Mouse (Mus musculus) forebrain, embryonic 10.5 days (tissue): ENCODE results near the gene Tln2. TPM values are rescaled to one million over a fixed set of nuclear protein-coding genes. Genes with fewer than 3 reads are reported as not detected.

Experiments
- DNase-seq: peaks from one replicate; pipeline ENCODE4 v3.0.0-alpha.2; 2017; ENCODE audit warnings: low spot score; ENCODE audit errors: extremely low spot score
- H3K27ac ChIP-seq: fragments of 300-500 bp; sonication (generic); 2 replicates; pipeline ENCODE4 v1.5.1; 2016; ENCODE audit warnings: mild to moderate bottlenecking
- H3K27me3 ChIP-seq: fragments of 300-500 bp; sonication (generic); 2 replicates; pipeline ENCODE4 v1.6.1; 2016; ENCODE audit warnings: mild to moderate bottlenecking; ENCODE audit not compliant: poor library complexity, severe bottlenecking
- H3K36me3 ChIP-seq: fragments of 300-500 bp; sonication (generic); replicated peaks from 2 replicates; pipeline ENCODE4 v1.6.1; 2016; ENCODE audit warnings: mild to moderate bottlenecking, moderate library complexity
- H3K4me1 ChIP-seq: fragments of 300-500 bp; sonication (generic); 2 replicates; pipeline ENCODE4 v1.6.1; 2016
- H3K4me3 ChIP-seq: fragments of 300-500 bp; sonication (generic); 2 replicates; pipeline ENCODE4 v1.5.1; 2016; ENCODE audit warnings: mild to moderate bottlenecking, moderate library complexity
- H3K9me3 ChIP-seq: fragments of 300-500 bp; sonication (generic); 2 replicates; pipeline ENCODE4 v1.6.1; 2016; ENCODE audit warnings: mild to moderate bottlenecking, moderate library complexity
- WGBS: fragments of 180-500 bp; shearing (Covaris S2); methylation state at CpG from one replicate; pipeline ENCODE4 v1.1.7; 2016; 5-methylcytosine and 5-hydroxymethylcytosine counted together
- polyA plus RNA-seq: library from polyadenylated mRNA; unstranded; fragments of >200 nt; fragmentation: Nextera tagmentation; extraction: Ambion mirVana; gene quantifications from 2 replicates; pipeline ENCODE4 v1.2.1, GENCODE M21; 2016

The Tln2 gene
- polyA plus RNA-seq, 1 experiment from 2014 or later = 30.0 TPM

- peaks cover 37% of the 10 kb centered on the region for H3K4me1 ChIP-seq
- no peak for DNase-seq
- 69% methylated on average over 17 of the region's 17 CpGs for WGBS
- H3K27me3 ChIP-seq = no peaks in the 10 kb centered on the region
- H3K9me3 ChIP-seq = no peaks in the 10 kb centered on the region
- 0 out of 2 replicates have a peak overlapping the region, but pooled peaks have one; percentile 6 for H3K27ac ChIP-seq
- H3K4me3 ChIP-seq = no peak overlapping the region
- H3K36me3 ChIP-seq = no peaks in the 10 kb centered on the region
Measured at GRCm38 (mm10) chr9:67539776-67540706, 19.5 kb downstream of the Tln2 start.

- H3K4me1 ChIP-seq = peaks cover 15% of the 10 kb centered on the region
- H3K27me3 ChIP-seq = no peaks in the 10 kb centered on the region
- WGBS = 79% methylated on average over 7 of the region's 7 CpGs
- no peak for DNase-seq
- H3K27ac ChIP-seq = peak overlapping the region; percentile 13; the same call in 1 of the 2 replicates
- H3K36me3 ChIP-seq = no peaks in the 10 kb centered on the region
- no peak overlapping the region for H3K4me3 ChIP-seq
- H3K9me3 ChIP-seq = no peaks in the 10 kb centered on the region
Measured at GRCm38 (mm10) chr9:67534420-67534819, 25.1 kb downstream of the Tln2 start.

- H3K4me3 ChIP-seq = no peak overlapping the region
- H3K9me3 ChIP-seq = no peaks in the 10 kb centered on the region
- no peak overlapping the region for H3K27ac ChIP-seq
- H3K27me3 ChIP-seq = no peaks in the 10 kb centered on the region
- H3K36me3 ChIP-seq = no peaks in the 10 kb centered on the region
- WGBS = 89% methylated on average over 5 of the region's 5 CpGs
- DNase-seq = no peak
- peaks cover 11% of the 10 kb centered on the region; the same call in 1 of the 2 replicates for H3K4me1 ChIP-seq
Measured at GRCm38 (mm10) chr9:67533260-67533659, 26.2 kb downstream of the Tln2 start.

- Histone ChIP-seq H3K36me3 (no peaks in the 10 kb centered on the region), H3K27ac (no peak overlapping the region), H3K9me3 (no peaks in the 10 kb centered on the region), H3K4me3 (no peak overlapping the region), H3K4me1 (peaks cover 11% of the 10 kb centered on the region; the same call in 1 of the 2 replicates), H3K27me3 (no peaks in the 10 kb centered on the region)
- 95% methylated on average over 1 of the region's 1 CpGs for WGBS
- DNase-seq = no peak
Measured at GRCm38 (mm10) chr9:67532631-67533030, 26.9 kb downstream of the Tln2 start.

GRCm38 (mm10) chr9:67529600-67529999 is 29.9 kb downstream of the Tln2 start:
- Histone ChIP-seq H3K4me3 (no peak overlapping the region), H3K9me3 (no peaks in the 10 kb centered on the region), H3K36me3 (no peaks in the 10 kb centered on the region), H3K4me1 (peaks cover 6% of the 10 kb centered on the region; the same call in 1 of the 2 replicates), H3K27ac (no peak overlapping the region), H3K27me3 (no peaks in the 10 kb centered on the region)
- 83% methylated on average over 5 of the region's 5 CpGs for WGBS
- no peak for DNase-seq

- 96% methylated on average over 2 of the region's 2 CpGs for WGBS
- H3K4me3 ChIP-seq = no peak overlapping the region
- H3K27ac ChIP-seq = no peak overlapping the region
- no peak for DNase-seq
- H3K27me3 ChIP-seq = no peaks in the 10 kb centered on the region
- H3K4me1 ChIP-seq = 0 out of 2 replicates have a peak, but pooled peaks cover 2% of the 10 kb centered on the region
- no peaks in the 10 kb centered on the region for H3K36me3 ChIP-seq
- H3K9me3 ChIP-seq = no peaks in the 10 kb centered on the region
Measured at GRCm38 (mm10) chr9:67527726-67528125, 31.8 kb downstream of the Tln2 start.

GRCm38 (mm10) chr9:67521736-67522135 is 37.8 kb downstream of the Tln2 start:
- 84% methylated on average over 4 of the region's 4 CpGs for WGBS
- Histone ChIP-seq H3K9me3 (no peaks in the 10 kb centered on the region), H3K27ac (no peak overlapping the region), H3K36me3 (no peaks in the 10 kb centered on the region), H3K27me3 (no peaks in the 10 kb centered on the region), H3K4me3 (no peak overlapping the region), H3K4me1 (peaks cover 30% of the 10 kb centered on the region)
- DNase-seq = no peak

GRCm38 (mm10) chr9:67509510-67509909 is 50.0 kb downstream of the Tln2 start:
- WGBS = 79% methylated on average over 3 of the region's 3 CpGs
- Histone ChIP-seq H3K4me3 (no peak overlapping the region), H3K4me1 (peaks cover 9% of the 10 kb centered on the region; the same call in 1 of the 2 replicates), H3K36me3 (peaks cover 6% of the 10 kb centered on the region; the same call in 1 of the 2 replicates), H3K27ac (no peak overlapping the region), H3K9me3 (no peaks in the 10 kb centered on the region), H3K27me3 (no peaks in the 10 kb centered on the region)
- no peak for DNase-seq

- Histone ChIP-seq H3K9me3 (no peaks in the 10 kb centered on the region), H3K27me3 (no peaks in the 10 kb centered on the region), H3K4me1 (peaks cover 5% of the 10 kb centered on the region; the same call in 1 of the 2 replicates), H3K4me3 (no peak overlapping the region), H3K36me3 (no peaks in the 10 kb centered on the region), H3K27ac (no peak overlapping the region)
- WGBS = 93% methylated on average over 8 of the region's 8 CpGs
- DNase-seq = no peak
Measured at GRCm38 (mm10) chr9:67504669-67505260, 54.7 kb downstream of the Tln2 start.

GRCm38 (mm10) chr9:67501801-67502200 is 57.7 kb downstream of the Tln2 start:
- Histone ChIP-seq H3K27ac (no peak overlapping the region), H3K4me3 (no peak overlapping the region), H3K4me1 (no peaks in the 10 kb centered on the region), H3K36me3 (no peaks in the 10 kb centered on the region), H3K9me3 (no peaks in the 10 kb centered on the region), H3K27me3 (no peaks in the 10 kb centered on the region)
- DNase-seq = no peak
- 93% methylated on average over 1 of the region's 1 CpGs for WGBS

GRCm38 (mm10) chr9:67496368-67496767 is 63.1 kb downstream of the Tln2 start:
- peaks cover 3% of the 10 kb centered on the region for H3K4me1 ChIP-seq
- H3K27me3 ChIP-seq = no peaks in the 10 kb centered on the region
- no peak for DNase-seq
- no peak overlapping the region for H3K27ac ChIP-seq
- H3K4me3 ChIP-seq = no peak overlapping the region
- WGBS = 100% methylated on average over 2 of the region's 2 CpGs
- H3K9me3 ChIP-seq = no peaks in the 10 kb centered on the region
- H3K36me3 ChIP-seq = no peaks in the 10 kb centered on the region

GRCm38 (mm10) chr9:67495350-67495749 is 64.2 kb downstream of the Tln2 start:
- H3K36me3 ChIP-seq = no peaks in the 10 kb centered on the region
- no peaks in the 10 kb centered on the region for H3K27me3 ChIP-seq
- H3K9me3 ChIP-seq = no peaks in the 10 kb centered on the region
- no peak overlapping the region for H3K4me3 ChIP-seq
- H3K27ac ChIP-seq = 0 out of 2 replicates have a peak overlapping the region, but pooled peaks have one; percentile 5
- H3K4me1 ChIP-seq = peaks cover 3% of the 10 kb centered on the region
- no peak for DNase-seq
- 69% methylated on average over 3 of the region's 3 CpGs for WGBS
